Mouse (Mus musculus) stomach, adult 2 months (tissue): ENCODE results near the gene Slc41a1. TPM values are rescaled to one million over a fixed set of nuclear protein-coding genes. Genes with fewer than 3 reads are reported as not detected.

Experiments used
- polyA plus RNA-seq: library from polyadenylated mRNA; depleted of rRNA; stranded (reverse); fragments of >200 nt; gene quantifications from 2 replicates; pipeline ENCODE4 v1.2.3, GENCODE M21; 2012; rRNA removed

Slc41a1 gene
- polyA plus RNA-seq, result 15.0 and 16.6 TPM in 2 replicates

DNA sequence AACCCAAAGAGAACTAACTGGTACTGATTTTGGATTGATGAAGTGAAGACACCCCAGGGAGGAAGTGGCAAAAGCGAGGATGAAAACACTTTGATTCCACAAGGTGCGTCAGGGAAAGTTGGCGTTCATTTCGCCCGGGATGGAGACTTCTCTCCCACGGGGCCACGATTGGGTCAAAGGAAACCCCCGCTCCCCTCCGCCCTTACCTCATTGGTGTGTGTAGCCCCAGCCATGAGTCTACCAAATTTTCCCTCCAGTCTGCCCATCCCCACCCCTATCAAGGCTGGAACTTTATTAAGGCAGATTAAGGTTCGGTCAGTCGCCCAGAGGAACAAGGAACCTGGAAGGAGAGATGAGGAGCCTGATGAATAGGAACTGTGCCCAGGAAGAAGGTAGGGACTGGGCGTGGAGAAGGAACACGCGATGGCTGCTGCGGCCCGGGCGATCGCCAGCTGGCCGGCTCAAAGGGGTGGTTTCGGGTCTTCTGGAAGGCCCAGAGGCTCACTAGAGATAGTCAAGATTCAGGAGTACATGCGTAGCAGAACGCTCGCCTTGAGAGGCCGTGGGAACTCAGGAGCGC, at the start of gene Slc41a1:
TSS of gene Slc41a1 (plus strand) at position 287 of the 580 bp plus-strand sequence.

DNA sequence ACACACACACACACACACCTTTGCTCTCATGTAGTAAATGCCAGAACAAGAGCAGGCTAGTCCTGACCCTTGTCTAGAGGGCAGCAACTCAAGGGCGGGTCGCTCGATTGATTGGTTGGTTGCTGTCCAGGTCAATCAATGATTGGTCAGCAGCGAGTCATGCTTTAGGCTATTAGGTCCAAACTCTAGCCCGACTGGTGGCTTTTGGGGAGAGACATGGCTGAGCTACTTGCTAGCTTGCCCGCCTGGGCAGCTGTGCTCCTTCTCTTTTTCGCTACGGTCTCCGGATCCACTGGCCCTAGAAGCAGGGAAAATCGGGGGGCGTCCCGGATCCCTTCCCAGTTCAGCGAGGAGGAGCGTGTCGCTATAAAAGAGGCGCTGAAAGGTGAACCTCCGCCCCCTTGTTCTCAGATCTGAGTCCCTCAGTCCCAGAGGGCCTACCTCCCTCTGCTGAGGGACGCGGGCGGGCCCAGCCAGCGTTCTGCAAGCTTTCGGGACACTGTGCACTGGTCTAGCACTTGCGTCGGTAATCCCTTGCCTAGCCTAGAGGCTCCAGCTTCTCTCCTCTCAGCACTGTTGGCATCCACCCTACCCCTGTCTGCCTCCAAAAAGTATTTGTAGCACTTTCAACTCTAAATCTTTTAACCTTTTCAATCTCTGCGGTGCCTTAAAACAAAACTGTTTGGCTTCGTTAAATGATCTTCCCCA, 29.9 kb upstream of the Slc41a1 start, which contains the start of gene Pm20d1:
TSS of gene Pm20d1 (plus strand) at position 180 of the 708 bp plus-strand sequence.

DNA sequence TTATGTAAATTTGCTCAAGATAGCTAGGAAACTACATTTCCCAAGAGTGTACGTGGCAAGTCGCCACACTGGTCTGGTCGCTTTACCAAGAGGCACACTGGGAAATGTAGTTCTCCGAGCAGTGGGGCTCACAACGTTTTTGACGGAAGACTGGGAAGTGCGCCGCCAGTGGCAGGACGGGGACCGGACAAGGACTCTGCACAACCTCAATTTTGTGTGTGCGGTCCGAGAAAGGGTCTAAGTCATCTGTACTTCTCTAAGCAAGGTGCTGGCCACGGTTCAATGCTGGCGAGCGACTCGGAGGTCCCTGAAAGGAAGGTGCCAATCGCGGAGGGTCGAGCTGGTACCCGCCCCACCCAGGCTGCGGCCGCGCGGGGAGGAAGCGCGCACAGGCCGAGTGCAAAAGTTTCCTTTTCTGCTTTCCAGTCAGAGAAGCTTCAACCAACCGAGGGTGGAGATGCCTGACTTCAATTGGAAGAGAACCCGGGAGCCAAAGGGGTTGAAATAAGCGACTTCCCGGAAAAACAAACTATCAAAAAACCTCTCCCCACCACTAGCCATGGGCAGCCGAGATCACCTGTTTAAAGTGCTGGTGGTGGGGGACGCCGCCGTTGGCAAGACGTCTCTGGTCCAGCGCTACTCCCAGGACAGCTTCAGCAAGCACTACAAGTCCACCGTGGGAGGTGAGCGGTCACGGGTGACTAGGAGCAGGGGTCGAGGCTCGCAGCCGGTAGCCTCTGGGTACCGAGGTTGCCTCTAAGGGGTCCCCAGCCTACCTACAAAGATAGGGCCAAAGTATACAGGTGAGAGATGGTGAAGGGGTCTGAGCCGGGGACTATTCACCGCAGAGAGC, 40.0 kb downstream of the Slc41a1 start, which contains the start of gene Rab29:
TSS of gene Rab29 (plus strand) at position 132 of the 853 bp plus-strand sequence.

Other genes starting within 250 kb of the Slc41a1 start
- 0.12 and 0.26 TPM in 2 replicates for gene Avpr1b, start 228.3 kb upstream of the Slc41a1 start, polyA plus RNA-seq
- gene Ctse, start 189.2 kb upstream of the Slc41a1 start, polyA plus RNA-seq, result 751 and 829 TPM in 2 replicates
- 1.4 and 2.0 TPM in 2 replicates for gene Rab7b, start 138.8 kb upstream of the Slc41a1 start, polyA plus RNA-seq
- gene Slc26a9, start 83.5 kb upstream of the Slc41a1 start, polyA plus RNA-seq, result 35.1 and 36.0 TPM in 2 replicates
- 0.49 and 0.75 TPM in 2 replicates for gene Pm20d1, start 30.1 kb upstream of the Slc41a1 start, polyA plus RNA-seq
- gene Rab29, start 39.7 kb downstream of the Slc41a1 start, polyA plus RNA-seq, result 10.9 and 11.7 TPM in 2 replicates
- gene Nucks1, start 83.0 kb downstream of the Slc41a1 start, polyA plus RNA-seq, result 0.60 and 1.3 TPM in 2 replicates
- gene Slc45a3, start 135.5 kb downstream of the Slc41a1 start, polyA plus RNA-seq, result 64.9 and 67.3 TPM in 2 replicates
- gene Elk4, start 180.1 kb downstream of the Slc41a1 start, polyA plus RNA-seq, result 4.9 and 5.1 TPM in 2 replicates
- gene Mfsd4a, start 240.6 kb downstream of the Slc41a1 start, polyA plus RNA-seq, result 47.6 and 79.4 TPM in 2 replicates